Mouse (Mus musculus) MEL (cell line): Measurements from ENCODE around the gene Mrps35. TPM values are rescaled to one million over a fixed set of nuclear protein-coding genes. Genes with fewer than 3 reads are reported as not detected.

Source experiments
- DNase-seq: peaks from one replicate; pipeline ENCODE4 v3.0.0; 2011; ENCODE audit warnings: low read depth, low spot score
- H3K27ac ChIP-seq: 2 replicates; pipeline ENCODE4 v1.5.1; 2012; ENCODE audit warnings: low read depth, mild to moderate bottlenecking, control low read depth, low read length, moderate library complexity; ENCODE audit not compliant: control insufficient read depth
- H3K27me3 ChIP-seq, 2 experiments: fragments of 150-350 bp in 1 of 2; sonication (generic) in 1 of 2; 2 replicates each; pipeline ENCODE4 v1.6.1; 2012; ENCODE audit warnings: low read length in 2 of 2, mild to moderate bottlenecking in 2 of 2, improper control_type of control experiment in 1 of 2, moderate library complexity in 1 of 2; ENCODE audit not compliant: insufficient read depth in 2 of 2, control insufficient read depth in 1 of 2
- H3K36me3 ChIP-seq, 2 experiments: 2 replicates each; pipeline ENCODE4 v1.6.1; 2012 to 2014; ENCODE audit warnings: low read length in 2 of 2, improper control_type of control experiment in 1 of 2, inconsistent platforms in 1 of 2, mild to moderate bottlenecking in 1 of 2; ENCODE audit not compliant: insufficient read depth in 2 of 2, control insufficient read depth in 1 of 2
- H3K4me1 ChIP-seq, 2 experiments: fragments of 150-350 bp in 1 of 2; sonication (generic) in 1 of 2; 2 replicates each; pipeline ENCODE4 v1.6.1; 2012; ENCODE audit warnings: low read length in 2 of 2, improper control_type of control experiment in 1 of 2, mild to moderate bottlenecking in 1 of 2; ENCODE audit not compliant: insufficient read depth in 2 of 2, control insufficient read depth in 1 of 2
- H3K4me3 ChIP-seq, 2 experiments: fragments of 150-350 bp in 1 of 2; sonication (generic) in 1 of 2; 2 replicates each; pipeline ENCODE4 v1.5.1; 2012; ENCODE audit warnings: low read depth in 2 of 2, low read length in 2 of 2, mild to moderate bottlenecking in 2 of 2, moderate library complexity in 2 of 2, control low read depth in 1 of 2, improper control_type of control experiment in 1 of 2; ENCODE audit not compliant: control insufficient read depth in 1 of 2, insufficient read depth in 1 of 2
- H3K79me2 ChIP-seq: 2 replicates; pipeline ENCODE4 v1.6.1; 2012; ENCODE audit warnings: mild to moderate bottlenecking, low read length, moderate library complexity; ENCODE audit not compliant: control insufficient read depth, poor library complexity, insufficient read depth
- H3K9ac ChIP-seq: 2 replicates; pipeline ENCODE4 v1.6.1; 2012; ENCODE audit warnings: low read depth, mild to moderate bottlenecking, control low read depth, low read length, moderate library complexity; ENCODE audit not compliant: control insufficient read depth, poor library complexity, severe bottlenecking
- H3K9me3 ChIP-seq: fragments of 150-350 bp; sonication (generic); replicated peaks from 2 replicates; pipeline ENCODE4 v1.6.1; 2012; ENCODE audit warnings: mild to moderate bottlenecking, low read length, improper control_type of control experiment, moderate library complexity; ENCODE audit not compliant: insufficient read depth
- E2F4 ChIP-seq: IDR thresholded peaks from 2 replicates; pipeline ENCODE4 v1.6.1; 2011; ENCODE audit warnings: low read depth, low read length, improper control_type of control experiment, borderline replicate concordance
- ELF1 ChIP-seq: IDR thresholded peaks from 2 replicates; pipeline ENCODE4 v1.6.1; 2014; ENCODE audit warnings: low read depth, mild to moderate bottlenecking, inconsistent platforms, low read length, improper control_type of control experiment, moderate library complexity
- EP300 ChIP-seq, 2 experiments: IDR thresholded peaks; 2 replicates each; pipeline ENCODE4 v1.6.1; 2011; ENCODE audit warnings: improper control_type of control experiment in 2 of 2, low read length in 2 of 2, low read depth in 1 of 2, mild to moderate bottlenecking in 1 of 2
- ETS1 ChIP-seq: IDR thresholded peaks from 2 replicates; pipeline ENCODE4 v1.6.1; 2012; ENCODE audit warnings: low read depth, mild to moderate bottlenecking, inconsistent platforms, low read length, improper control_type of control experiment, moderate library complexity
- GATA1 ChIP-seq: IDR thresholded peaks from 2 replicates; pipeline ENCODE4 v1.6.1; 2011; ENCODE audit warnings: low read depth, low read length, improper control_type of control experiment
- HCFC1 ChIP-seq: IDR thresholded peaks from 2 replicates; pipeline ENCODE4 v1.6.1; 2012; ENCODE audit warnings: low read depth, mild to moderate bottlenecking, inconsistent platforms, low read length, improper control_type of control experiment, moderate library complexity
- JUND ChIP-seq: IDR thresholded peaks from 2 replicates; pipeline ENCODE4 v1.6.1; 2011; ENCODE audit warnings: low read depth, mild to moderate bottlenecking, improper control_type of control experiment, low read length
- KAT2A ChIP-seq: conservative IDR thresholded peaks from 2 replicates; pipeline ENCODE4 v1.6.1; 2012; ENCODE audit warnings: low read depth, low read length, improper control_type of control experiment, inconsistent platforms
- MAZ ChIP-seq: IDR thresholded peaks from 2 replicates; pipeline ENCODE4 v1.6.1; 2012; ENCODE audit warnings: low read depth, mild to moderate bottlenecking, inconsistent platforms, low read length, improper control_type of control experiment
- MEF2A ChIP-seq: IDR thresholded peaks from 2 replicates; pipeline ENCODE4 v1.6.1; 2014; ENCODE audit warnings: low read depth, mild to moderate bottlenecking, inconsistent platforms, low read length, improper control_type of control experiment; ENCODE audit not compliant: poor library complexity, insufficient replicate concordance, severe bottlenecking; ENCODE audit errors: extremely low read depth
- MXI1 ChIP-seq: IDR thresholded peaks from 2 replicates; pipeline ENCODE4 v1.6.1; 2011; ENCODE audit warnings: mild to moderate bottlenecking, low read depth, low read length, improper control_type of control experiment
- MYC ChIP-seq: IDR thresholded peaks from 2 replicates; pipeline ENCODE4 v1.6.1; 2011; ENCODE audit warnings: low read depth, mild to moderate bottlenecking, low read length, improper control_type of control experiment, moderate library complexity
- NELFE ChIP-seq: IDR thresholded peaks from 2 replicates; pipeline ENCODE4 v1.6.1; 2011; ENCODE audit warnings: low read depth, low read length, improper control_type of control experiment
- NRF1 ChIP-seq: IDR thresholded peaks from 2 replicates; pipeline ENCODE4 v1.6.1; 2014; ENCODE audit warnings: low read depth, mild to moderate bottlenecking, inconsistent platforms, low read length, improper control_type of control experiment, moderate library complexity; ENCODE audit not compliant: poor library complexity, insufficient read depth, severe bottlenecking
- RCOR1 ChIP-seq: IDR thresholded peaks from 2 replicates; pipeline ENCODE4 v1.6.1; 2012; ENCODE audit warnings: low read depth, mild to moderate bottlenecking, inconsistent platforms, low read length, improper control_type of control experiment
- SIN3A ChIP-seq: IDR thresholded peaks from 2 replicates; pipeline ENCODE4 v1.6.1; 2012; ENCODE audit warnings: low read length, improper control_type of control experiment, inconsistent platforms
- ZNF384 ChIP-seq: IDR thresholded peaks from 2 replicates; pipeline ENCODE4 v1.6.1; 2012; ENCODE audit warnings: low read depth, mild to moderate bottlenecking, inconsistent platforms, low read length, improper control_type of control experiment
- polyA plus RNA-seq, 2 experiments: library from polyadenylated mRNA; stranded (reverse) in 1 of 2; unstranded in 1 of 2; fragments of >175 nt in 1 of 2; fragments of >200 nt in 1 of 2; gene quantifications; 2 replicates each; pipeline versions ENCODE4 v1.2.1 to v1.2.4; 2012; ENCODE audit warnings: low replicate concordance in 2 of 2, low read depth in 1 of 2; ENCODE audit not compliant: insufficient read length in 2 of 2, insufficient read depth in 1 of 2, missing spikeins in 1 of 2
- total RNA-seq: library from RNA; depleted of rRNA; stranded (reverse); fragments of 300-350 nt; gene quantifications from 2 replicates; pipeline ENCODE4 v1.2.3, GENCODE M21; 2012

The Mrps35 gene
- total and polyA plus RNA-seq, 3 experiments, result 99.0 to 148 TPM; not detected in 1

GRCm38 (mm10) chr6:147085398-147086040 lies 43.0 kb downstream of the Mrps35 start:
- peaks cover 5 to 14% of the 10 kb centered on the region in 2 experiments; a peak in 3 of 4 replicates for H3K4me1 ChIP-seq
- peaks cover 0 to 10% of the 10 kb centered on the region in 2 experiments; a peak in 2 of 4 replicates for H3K36me3 ChIP-seq
- H3K27ac ChIP-seq, result no peak overlapping the region
- H3K4me3 ChIP-seq, result no peak overlapping the region
- TF ChIP-seq MYC (0 out of 2 replicates have a peak, but pooled peaks have one; percentile 35), HCFC1 (0 out of 2 replicates have a peak, but pooled peaks have one; percentile 13), GATA1 (peak; percentile 70), SIN3A (0 out of 2 replicates have a peak, but pooled peaks have one; percentile 24), JUND (no peak), RCOR1 (peak; percentile 57; the same call in 1 of the 2 replicates), EP300 (IDR thresholded peaks at IDR 0.05; ENCODE audit: low read depth in 1 of 2, low read length in 2 of 2) (peak; percentile 49 to 74; a peak in 3 of 4 replicates), NRF1 (no peak), MXI1 (peak; percentile 37; the same call in 1 of the 2 replicates), KAT2A (no peak), ETS1 (peak; percentile 37; the same call in 1 of the 2 replicates)
- no peaks in the 10 kb centered on the region for H3K79me2 ChIP-seq
- H3K9ac ChIP-seq, result no peak overlapping the region
- DNase-seq, result peak; percentile 19
- H3K9me3 ChIP-seq, result no peaks in the 10 kb centered on the region
- H3K27me3 ChIP-seq, result no peaks in the 10 kb centered on the region

DNA sequence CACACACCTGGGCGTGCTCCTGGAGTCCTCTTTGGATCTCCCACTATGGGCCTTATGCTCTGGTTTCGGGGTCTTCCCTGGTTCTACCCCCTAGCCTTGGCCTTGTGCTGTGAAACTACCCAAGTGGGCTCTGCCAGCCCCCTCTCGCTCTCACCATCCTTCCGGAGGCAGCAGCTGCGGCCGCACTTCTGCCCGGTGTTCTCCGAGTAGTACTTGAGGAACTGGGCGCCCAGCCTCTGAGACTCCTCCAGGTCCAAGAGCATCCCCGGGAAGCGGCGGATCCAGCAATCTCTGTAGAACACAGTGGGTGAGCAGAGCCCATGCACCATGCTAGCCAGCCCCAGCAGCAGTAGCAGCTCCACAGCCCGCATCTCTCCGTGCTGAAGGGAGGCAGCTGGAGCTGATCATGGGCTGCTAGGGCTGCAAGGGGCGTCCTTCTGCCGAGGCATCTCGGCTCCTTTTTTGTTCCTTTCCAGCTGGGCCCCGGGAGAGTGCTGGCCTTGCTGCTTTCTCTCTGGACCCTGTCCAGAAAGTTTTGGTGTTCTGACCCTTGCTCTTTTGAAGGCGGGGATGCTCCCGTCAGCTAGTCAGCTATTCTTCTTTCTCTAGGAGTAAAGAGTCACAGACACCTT lies 44.1 kb downstream of the Mrps35 start, which contains the start of gene Mansc4:
Gene Mansc4, minus strand, starts transcription at position 439 of the 632 bp plus-strand sequence.
- no peak within 1 kb of the TSS for H3K4me3 ChIP-seq
- no peak within 1 kb of the TSS for H3K27ac ChIP-seq
- H3K4me1 ChIP-seq, result peaks cover 5 to 16% of the 10 kb centered on the region in 2 experiments; a peak in 3 of 4 replicates
- no peak within 1 kb of the TSS for H3K9ac ChIP-seq
- peaks cover 0 to 10% of the 10 kb centered on the region in 2 experiments; a peak in 2 of 4 replicates for H3K36me3 ChIP-seq
- DNase-seq, result no peak
- TF ChIP-seq MXI1, result no peak
- TF ChIP-seq ELF1, result no peak
- no peak for TF ChIP-seq JUND
- no peak for TF ChIP-seq MYC
- TF ChIP-seq HCFC1, result no peak
- TF ChIP-seq ZNF384, result no peak
- no peak for TF ChIP-seq SIN3A
- no peak for TF ChIP-seq GATA1
- no peak for TF ChIP-seq RCOR1
- no peak for TF ChIP-seq MEF2A
- TF ChIP-seq EP300 (IDR thresholded peaks at IDR 0.05; ENCODE audit: low read depth in 1 of 2, low read length in 2 of 2), result no peak
- no peak for TF ChIP-seq E2F4
- TF ChIP-seq NELFE, result no peak
- no peak for TF ChIP-seq MAZ
- H3K79me2 ChIP-seq, result peaks cover 4% of the 10 kb centered on the region
- no peaks in the 10 kb centered on the region for H3K9me3 ChIP-seq
- no peaks in the 10 kb centered on the region for H3K27me3 ChIP-seq
